Mouse (Mus musculus): ENCODE results near the gene Cacna2d3.

Gene Cacna2d3

DNA sequence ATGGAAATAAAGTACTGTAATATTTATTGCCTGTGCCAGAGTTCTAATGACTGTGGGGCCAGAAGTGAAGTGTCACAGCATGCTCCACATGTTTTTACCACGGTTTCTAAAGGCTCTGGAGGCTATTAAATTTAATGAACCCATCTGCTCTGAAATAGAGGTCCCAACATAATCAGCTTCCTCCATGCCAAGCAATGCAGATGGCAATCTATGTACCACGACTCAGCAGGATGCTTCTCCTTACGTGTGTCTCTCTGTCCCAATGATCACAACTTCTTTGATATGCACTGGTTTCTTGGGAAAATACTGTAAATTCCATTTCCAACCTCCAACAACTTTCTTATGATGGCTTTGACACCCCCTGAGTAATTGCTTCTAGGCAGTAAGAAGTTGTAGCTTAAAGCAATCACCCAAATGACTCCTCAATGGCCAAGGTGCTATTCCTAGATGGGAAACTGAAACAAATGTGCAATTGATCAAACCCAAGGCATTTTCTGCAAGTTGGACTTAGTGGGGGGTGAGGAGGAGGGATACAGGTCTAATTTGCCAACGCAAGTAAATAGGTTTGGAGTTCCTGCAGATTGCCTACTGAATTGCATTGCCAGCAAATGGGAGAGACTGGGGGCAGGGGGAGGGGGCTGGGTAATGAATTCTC is 557.5 kb downstream of the Cacna2d3 start:
- H3K9me3 ChIP-seq (ENCODE audit: low read length): no peaks in the 10 kb centered on the region
- H3K36me3 ChIP-seq (ENCODE audit: insufficient read depth, low read length): no peaks in the 10 kb centered on the region
- no peaks in the 10 kb centered on the region for H3K4me1 ChIP-seq (replicated peaks; ENCODE audit: low read depth, low read length)
- TF ChIP-seq POU5F1 (IDR thresholded peaks at IDR 0.05; ENCODE audit: borderline replicate concordance, low read length) (no peak), CTCF (conservative IDR thresholded peaks at IDR 0.05; ENCODE audit: low read length) (no peak), NANOG (IDR thresholded peaks at IDR 0.05; ENCODE audit: borderline replicate concordance, low read length) (no peak)
- H3K27me3 ChIP-seq (ENCODE audit: insufficient read depth, low read length): no peaks in the 10 kb centered on the region
- no peak overlapping the region for H3K4me3 ChIP-seq (replicated peaks; ENCODE audit: low read length)

DNA sequence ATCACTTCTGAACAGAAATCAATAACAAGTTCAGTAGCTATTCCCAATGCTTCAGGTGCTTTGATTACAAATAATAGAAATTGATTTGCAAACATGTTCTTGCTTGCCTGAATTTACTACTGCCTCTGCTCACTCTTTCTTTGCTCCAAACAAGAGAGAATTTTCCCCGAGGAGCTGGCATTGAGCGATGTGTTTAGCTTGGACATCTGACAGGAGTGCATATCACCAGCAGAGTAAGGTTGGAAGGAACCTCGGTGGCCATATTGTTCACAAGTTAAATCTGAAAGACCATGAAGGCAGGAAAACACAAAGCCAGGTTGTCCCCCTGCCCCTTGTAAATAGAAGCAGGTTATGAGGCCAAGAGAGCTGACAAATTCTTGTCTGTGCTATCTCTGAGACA is 561.9 kb downstream of the Cacna2d3 start:
- Histone ChIP-seq H3K4me1 (replicated peaks; ENCODE audit: low read depth, low read length) (no peaks in the 10 kb centered on the region), H3K4me3 (replicated peaks; ENCODE audit: low read length) (no peak overlapping the region), H3K9me3 (ENCODE audit: low read length) (no peaks in the 10 kb centered on the region), H3K36me3 (ENCODE audit: insufficient read depth, low read length) (no peaks in the 10 kb centered on the region), H3K27me3 (ENCODE audit: insufficient read depth, low read length) (no peaks in the 10 kb centered on the region)
- TF ChIP-seq NANOG (IDR thresholded peaks at IDR 0.05; ENCODE audit: borderline replicate concordance, low read length): no peak
- TF ChIP-seq POU5F1 (IDR thresholded peaks at IDR 0.05; ENCODE audit: borderline replicate concordance, low read length): no peak
- TF ChIP-seq CTCF (conservative IDR thresholded peaks at IDR 0.05; ENCODE audit: low read length): no peak

DNA sequence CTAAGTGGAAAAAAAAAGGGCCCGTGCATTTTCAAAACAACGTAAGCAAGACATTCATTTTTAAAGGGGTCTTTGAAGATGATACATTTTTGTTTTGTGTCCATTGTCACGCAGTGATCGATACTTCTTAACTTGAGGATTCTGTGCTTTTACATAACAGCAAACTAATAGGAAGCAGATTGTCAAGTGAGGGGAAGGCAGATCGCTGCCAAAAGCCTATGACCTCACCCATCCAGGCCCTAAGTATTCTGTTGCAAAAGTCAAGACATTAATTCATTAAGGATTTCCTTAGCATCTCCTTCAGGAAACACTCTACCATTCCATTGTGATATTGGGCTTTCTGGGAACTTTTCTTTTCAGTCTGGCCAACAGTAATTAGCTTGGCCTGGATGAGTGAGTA is 564.6 kb downstream of the Cacna2d3 start:
- H3K36me3 ChIP-seq (ENCODE audit: insufficient read depth, low read length): no peaks in the 10 kb centered on the region
- no peaks in the 10 kb centered on the region for H3K9me3 ChIP-seq (ENCODE audit: low read length)
- H3K4me1 ChIP-seq (replicated peaks; ENCODE audit: low read depth, low read length): no peaks in the 10 kb centered on the region
- H3K27me3 ChIP-seq (ENCODE audit: insufficient read depth, low read length): no peaks in the 10 kb centered on the region
- TF ChIP-seq NANOG (IDR thresholded peaks at IDR 0.05; ENCODE audit: borderline replicate concordance, low read length): no peak
- TF ChIP-seq POU5F1 (IDR thresholded peaks at IDR 0.05; ENCODE audit: borderline replicate concordance, low read length): no peak
- no peak for TF ChIP-seq CTCF (conservative IDR thresholded peaks at IDR 0.05; ENCODE audit: low read length)
- H3K4me3 ChIP-seq (replicated peaks; ENCODE audit: low read length): no peak overlapping the region

DNA sequence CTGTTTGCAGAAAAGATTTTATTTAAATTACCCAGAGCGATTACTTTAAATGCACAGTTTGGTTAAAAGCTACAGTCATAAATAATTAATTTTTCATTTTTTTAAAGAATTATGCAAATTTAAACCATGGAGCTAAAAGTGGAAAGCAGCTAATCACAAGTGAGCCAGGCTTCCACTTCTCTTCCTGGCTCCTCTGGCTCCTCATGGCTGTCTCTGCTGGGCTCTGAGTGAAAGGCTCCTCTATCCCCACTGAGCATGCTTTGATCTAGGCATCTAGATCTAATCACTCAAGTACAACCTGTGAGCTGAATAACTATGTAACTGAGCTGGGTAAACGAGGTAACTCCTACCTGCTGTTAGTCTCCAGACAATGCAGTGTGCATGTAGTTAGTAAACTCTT is 577.5 kb downstream of the Cacna2d3 start:
- TF ChIP-seq NANOG (IDR thresholded peaks at IDR 0.05; ENCODE audit: borderline replicate concordance, low read length) (no peak), CTCF (conservative IDR thresholded peaks at IDR 0.05; ENCODE audit: low read length) (no peak), POU5F1 (IDR thresholded peaks at IDR 0.05; ENCODE audit: borderline replicate concordance, low read length) (no peak)

DNA sequence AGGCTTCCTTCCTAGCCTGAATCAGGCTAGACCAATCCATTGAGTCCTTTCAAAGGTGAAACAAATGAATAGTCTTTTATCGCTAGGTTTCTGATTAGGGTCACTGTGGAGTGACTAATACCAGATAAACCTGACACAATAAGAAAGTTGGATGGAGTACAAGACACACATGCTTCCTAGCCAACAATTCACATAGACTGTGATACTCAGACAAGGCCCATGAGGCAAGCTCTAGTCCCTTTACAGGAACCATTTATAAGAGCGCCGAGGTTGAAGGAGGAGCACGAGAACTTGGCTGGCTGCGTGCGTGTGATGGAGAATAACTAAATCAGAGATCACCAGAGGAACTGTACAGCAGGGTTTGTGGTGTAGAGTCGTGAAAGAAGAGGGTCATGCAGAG is 584.0 kb downstream of the Cacna2d3 start:
- H3K36me3 ChIP-seq (ENCODE audit: insufficient read depth, low read length): no peaks in the 10 kb centered on the region
- H3K27me3 ChIP-seq (ENCODE audit: insufficient read depth, low read length): no peaks in the 10 kb centered on the region
- no peaks in the 10 kb centered on the region for H3K4me1 ChIP-seq (replicated peaks; ENCODE audit: low read depth, low read length)
- TF ChIP-seq CTCF (conservative IDR thresholded peaks at IDR 0.05; ENCODE audit: low read length) (no peak), POU5F1 (IDR thresholded peaks at IDR 0.05; ENCODE audit: borderline replicate concordance, low read length) (no peak)
- no peak overlapping the region for H3K4me3 ChIP-seq (replicated peaks; ENCODE audit: low read length)
- H3K9me3 ChIP-seq (ENCODE audit: low read length): no peaks in the 10 kb centered on the region

More for the DNA sequence above, 577.5 kb downstream of the Cacna2d3 start:
- H3K9me3 ChIP-seq (ENCODE audit: low read length): no peaks in the 10 kb centered on the region
- no peaks in the 10 kb centered on the region for H3K4me1 ChIP-seq (replicated peaks; ENCODE audit: low read depth, low read length)
- no peak overlapping the region for H3K4me3 ChIP-seq (replicated peaks; ENCODE audit: low read length)
- no peaks in the 10 kb centered on the region for H3K36me3 ChIP-seq (ENCODE audit: insufficient read depth, low read length)
- no peaks in the 10 kb centered on the region for H3K27me3 ChIP-seq (ENCODE audit: insufficient read depth, low read length)

DNA sequence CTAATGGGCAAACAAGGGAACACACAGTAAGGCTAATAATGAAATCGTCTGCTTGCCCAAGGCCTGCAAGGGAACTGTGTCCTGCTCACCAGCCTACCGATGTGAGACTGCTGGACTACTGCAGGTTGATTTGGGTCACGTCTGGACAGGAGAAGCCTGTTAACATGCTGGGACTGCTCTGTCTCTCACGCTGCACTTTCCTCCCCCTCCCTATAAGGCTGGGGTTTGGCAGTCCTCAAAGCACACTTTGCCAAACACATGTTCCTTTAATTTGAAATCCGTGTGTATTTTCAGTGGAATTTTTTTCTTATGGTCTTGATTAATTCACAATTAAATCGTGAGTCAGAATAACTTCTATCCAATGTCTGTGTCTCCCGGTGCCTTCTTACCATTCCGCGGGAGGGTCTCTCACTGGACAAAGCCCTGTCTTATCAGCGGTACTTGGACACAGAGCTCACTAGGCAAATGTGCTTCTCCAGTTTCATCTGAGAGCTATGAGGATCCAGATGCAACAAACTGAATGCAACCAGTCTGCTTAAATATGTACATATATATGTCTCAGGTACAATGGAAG is 584.6 kb downstream of the Cacna2d3 start:
- no peak overlapping the region for H3K4me3 ChIP-seq (replicated peaks; ENCODE audit: low read length)
- no peaks in the 10 kb centered on the region for H3K36me3 ChIP-seq (ENCODE audit: insufficient read depth, low read length)
- TF ChIP-seq CTCF (conservative IDR thresholded peaks at IDR 0.05; ENCODE audit: low read length) (no peak), NANOG (IDR thresholded peaks at IDR 0.05; ENCODE audit: borderline replicate concordance, low read length) (no peak), POU5F1 (IDR thresholded peaks at IDR 0.05; ENCODE audit: borderline replicate concordance, low read length) (no peak)
- no peaks in the 10 kb centered on the region for H3K27me3 ChIP-seq (ENCODE audit: insufficient read depth, low read length)
- H3K4me1 ChIP-seq (replicated peaks; ENCODE audit: low read depth, low read length): no peaks in the 10 kb centered on the region
- H3K9me3 ChIP-seq (ENCODE audit: low read length): no peaks in the 10 kb centered on the region

DNA sequence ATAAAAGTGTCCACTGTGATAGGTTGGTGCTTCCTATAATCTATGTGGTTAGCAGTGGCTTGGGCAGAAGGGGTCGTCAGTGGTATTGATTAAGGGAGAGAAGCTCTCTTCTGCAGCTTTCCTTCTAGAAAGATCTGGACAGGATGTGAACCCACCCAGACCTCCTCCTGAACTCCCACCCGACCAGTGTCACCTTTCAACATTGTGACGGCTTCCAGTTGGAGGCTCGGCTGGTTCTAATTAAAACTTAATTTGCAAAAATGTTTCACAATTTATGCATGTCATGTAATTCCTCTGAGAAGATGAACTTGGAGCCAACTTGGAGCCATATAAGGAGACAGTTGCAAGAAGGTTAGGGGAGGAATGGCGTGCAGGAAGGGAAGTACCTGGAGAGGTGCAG is 586.8 kb downstream of the Cacna2d3 start:
- TF ChIP-seq CTCF (conservative IDR thresholded peaks at IDR 0.05; ENCODE audit: low read length): no peak
- no peak for TF ChIP-seq POU5F1 (IDR thresholded peaks at IDR 0.05; ENCODE audit: borderline replicate concordance, low read length)
- no peak for TF ChIP-seq NANOG (IDR thresholded peaks at IDR 0.05; ENCODE audit: borderline replicate concordance, low read length)
- no peaks in the 10 kb centered on the region for H3K9me3 ChIP-seq (ENCODE audit: low read length)
- no peaks in the 10 kb centered on the region for H3K36me3 ChIP-seq (ENCODE audit: insufficient read depth, low read length)
- no peak overlapping the region for H3K4me3 ChIP-seq (replicated peaks; ENCODE audit: low read length)
- no peaks in the 10 kb centered on the region for H3K4me1 ChIP-seq (replicated peaks; ENCODE audit: low read depth, low read length)
- no peaks in the 10 kb centered on the region for H3K27me3 ChIP-seq (ENCODE audit: insufficient read depth, low read length)

DNA sequence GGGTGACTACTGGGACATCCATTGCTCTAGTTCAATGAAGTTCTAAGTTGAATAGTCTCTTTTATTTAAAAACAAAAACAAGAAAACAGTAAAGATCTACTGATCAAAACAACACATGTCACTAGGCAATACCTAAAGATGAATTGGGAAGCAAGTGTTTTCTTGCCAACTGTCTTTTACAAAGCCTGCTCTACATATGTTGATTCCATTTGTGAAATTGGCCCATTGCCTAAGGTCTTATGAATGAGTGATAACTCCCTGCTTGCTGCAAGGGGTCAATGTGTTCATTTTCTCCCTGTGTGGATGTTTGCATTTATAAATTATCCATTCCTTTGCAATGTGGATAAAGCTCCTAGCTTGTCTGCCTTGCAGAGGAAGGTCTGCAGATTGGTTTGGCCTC is 591.2 kb downstream of the Cacna2d3 start:
- Histone ChIP-seq H3K4me3 (replicated peaks; ENCODE audit: low read length) (no peak overlapping the region), H3K4me1 (replicated peaks; ENCODE audit: low read depth, low read length) (no peaks in the 10 kb centered on the region), H3K36me3 (ENCODE audit: insufficient read depth, low read length) (no peaks in the 10 kb centered on the region), H3K9me3 (ENCODE audit: low read length) (no peaks in the 10 kb centered on the region), H3K27me3 (ENCODE audit: insufficient read depth, low read length) (no peaks in the 10 kb centered on the region)
- TF ChIP-seq CTCF (conservative IDR thresholded peaks at IDR 0.05; ENCODE audit: low read length): no peak

DNA sequence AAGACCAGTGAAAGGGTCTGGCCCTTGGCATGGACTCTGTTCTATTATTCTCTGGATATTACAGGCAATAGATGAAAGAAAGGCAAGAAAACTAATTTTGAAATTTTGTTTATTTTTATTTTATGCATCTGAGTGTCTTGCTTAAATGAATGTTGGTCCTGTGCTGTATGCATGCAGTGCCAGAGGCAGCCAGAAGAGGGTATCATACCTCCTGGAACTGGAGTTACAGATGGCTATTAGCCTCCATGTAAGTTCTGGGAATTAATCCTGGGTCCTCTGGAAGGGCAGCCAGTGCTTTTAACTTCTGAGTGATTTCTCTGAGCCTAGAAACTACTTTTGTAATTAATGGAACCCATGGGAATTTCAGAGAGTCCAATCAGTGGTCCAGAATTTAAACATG is 597.8 kb downstream of the Cacna2d3 start:
- H3K27me3 ChIP-seq (ENCODE audit: insufficient read depth, low read length): no peaks in the 10 kb centered on the region
- no peak overlapping the region for H3K4me3 ChIP-seq (replicated peaks; ENCODE audit: low read length)
- no peaks in the 10 kb centered on the region for H3K36me3 ChIP-seq (ENCODE audit: insufficient read depth, low read length)
- H3K4me1 ChIP-seq (replicated peaks; ENCODE audit: low read depth, low read length): no peaks in the 10 kb centered on the region
- TF ChIP-seq POU5F1 (IDR thresholded peaks at IDR 0.05; ENCODE audit: borderline replicate concordance, low read length) (no peak), CTCF (conservative IDR thresholded peaks at IDR 0.05; ENCODE audit: low read length) (peak; percentile 70), NANOG (IDR thresholded peaks at IDR 0.05; ENCODE audit: borderline replicate concordance, low read length) (no peak)
- no peaks in the 10 kb centered on the region for H3K9me3 ChIP-seq (ENCODE audit: low read length)

Measured in E14TG2a.4 (cell line).